Mouse (Mus musculus) midbrain, embryonic 12.5 days (tissue): Measurements from ENCODE around the gene Dmap1. TPM values are rescaled to one million over a fixed set of nuclear protein-coding genes. Genes with fewer than 3 reads are reported as not detected.

Experiments
- ATAC-seq: fragments of 200-750 bp; cut with Nextera tagmentation; 2 replicates; pipeline ENCODE4 v1.8.0; 2017; ENCODE audit warnings: low read depth, moderate TSS enrichment, moderate library complexity; ENCODE audit not compliant: low FRiP score
- H3K27ac ChIP-seq: fragments of 300-500 bp; sonication (generic); replicated peaks from 2 replicates; pipeline ENCODE4 v1.5.1; 2016; ENCODE audit warnings: mild to moderate bottlenecking
- H3K27me3 ChIP-seq: fragments of 300-500 bp; sonication (generic); 2 replicates; pipeline ENCODE4 v1.6.1; 2016; ENCODE audit warnings: mild to moderate bottlenecking
- H3K36me3 ChIP-seq: fragments of 300-500 bp; sonication (generic); 2 replicates; pipeline ENCODE4 v1.6.1; 2016
- H3K4me1 ChIP-seq: fragments of 300-500 bp; sonication (generic); 2 replicates; pipeline ENCODE4 v1.6.1; 2016
- H3K4me2 ChIP-seq: fragments of 300-500 bp; sonication (generic); replicated peaks from 2 replicates; pipeline ENCODE4 v1.6.1; 2016; ENCODE audit warnings: mild to moderate bottlenecking, moderate library complexity
- H3K4me3 ChIP-seq: fragments of 300-500 bp; sonication (generic); 2 replicates; pipeline ENCODE4 v1.5.1; 2016; ENCODE audit warnings: mild to moderate bottlenecking
- H3K9ac ChIP-seq: fragments of 300-500 bp; sonication (generic); replicated peaks from 2 replicates; pipeline ENCODE4 v1.6.1; 2016; ENCODE audit warnings: mild to moderate bottlenecking, moderate library complexity
- H3K9me3 ChIP-seq: fragments of 300-500 bp; sonication (generic); 2 replicates; pipeline ENCODE4 v1.6.1; 2016; ENCODE audit warnings: mild to moderate bottlenecking
- WGBS: fragments of 180-500 bp; shearing (Covaris S2); methylation state at CpG from one replicate; pipeline ENCODE4 v1.1.7; 2016; 5-methylcytosine and 5-hydroxymethylcytosine counted together
- polyA plus RNA-seq: library from polyadenylated mRNA; unstranded; fragments of >200 nt; fragmentation: Nextera tagmentation; extraction: Ambion mirVana; gene quantifications from 2 replicates; pipeline ENCODE4 v1.2.1, GENCODE M21; 2016

Dmap1 gene
- 67.5 and 72.1 TPM in 2 replicates for polyA plus RNA-seq

DNA sequence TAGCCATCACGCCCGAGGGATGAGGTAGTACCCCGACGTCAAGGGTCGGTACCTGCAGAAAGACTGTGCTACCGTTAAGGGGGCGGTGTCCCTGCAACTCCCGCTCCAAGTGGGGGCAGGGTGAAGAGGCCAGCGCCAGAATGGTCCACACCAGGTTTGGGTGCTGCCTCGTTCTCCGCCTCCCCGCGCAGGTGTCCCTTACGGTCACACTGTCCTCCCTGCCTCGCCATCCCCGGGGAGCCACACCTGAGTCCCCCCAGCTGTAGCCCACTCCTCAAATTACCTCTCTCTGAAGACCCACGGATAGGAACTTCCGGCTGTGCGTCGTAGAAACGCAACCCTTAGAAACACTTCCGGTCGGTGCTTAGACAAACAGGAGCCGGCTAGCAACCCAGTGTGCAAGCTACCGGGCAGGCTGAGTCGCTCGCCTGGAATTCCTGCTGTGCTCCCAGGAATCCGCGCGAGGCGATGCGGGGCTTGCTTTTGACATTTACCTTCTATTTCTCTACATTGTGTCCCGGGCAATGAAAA lies at the start of gene Dmap1:
Dmap1 (minus strand) TSS at position 343 of the 531 bp plus-strand sequence.
- Histone ChIP-seq H3K4me3 (peak within 1 kb of the TSS; percentile 90), H3K27ac (0 out of 2 replicates have a peak within 1 kb of the TSS, but pooled peaks have one; percentile 46), H3K36me3 (peaks cover 28% of the 10 kb centered on the region), H3K4me2 (peak within 1 kb of the TSS; percentile 94), H3K27me3 (no peaks in the 10 kb centered on the region), H3K9ac (peak within 1 kb of the TSS; percentile 86), H3K4me1 (peaks cover 16% of the 10 kb centered on the region), H3K9me3 (no peaks in the 10 kb centered on the region)
- ATAC-seq = peak; percentile 91
- WGBS = under 1% methylated on average over 32 of the region's 33 CpGs

DNA sequence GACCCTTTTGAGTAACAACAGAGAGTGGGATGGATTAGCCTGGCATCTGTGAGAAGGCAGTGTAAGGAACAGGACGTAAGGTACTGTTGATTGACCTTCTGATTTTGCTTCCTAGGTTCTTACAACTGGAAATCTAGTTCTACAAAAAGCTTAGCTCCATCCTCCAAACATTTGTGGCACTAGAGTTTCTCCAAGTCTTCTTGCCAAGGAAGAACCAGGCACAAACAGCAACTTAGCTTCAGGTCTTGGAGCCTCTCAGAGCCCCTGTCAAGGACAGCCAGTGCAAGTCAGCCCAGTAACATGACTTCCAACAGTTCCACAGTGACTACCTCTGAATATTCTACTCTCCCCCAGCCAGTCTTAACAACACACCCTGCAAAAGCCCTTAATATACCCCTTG lies 42.0 kb upstream of the Dmap1 start, which contains the start of gene Gm12845:
Gm12845 (plus strand) TSS at position 301 of the 400 bp plus-strand sequence.
- H3K27ac ChIP-seq = no peak within 1 kb of the TSS
- H3K4me1 ChIP-seq = no peaks in the 10 kb centered on the region
- no peaks in the 10 kb centered on the region for H3K9me3 ChIP-seq
- no peaks in the 10 kb centered on the region for H3K27me3 ChIP-seq
- WGBS = 78% methylated on average over 1 of the region's 1 CpGs
- ATAC-seq = no peak
- H3K4me2 ChIP-seq = no peak within 1 kb of the TSS
- no peak within 1 kb of the TSS for H3K9ac ChIP-seq
- H3K36me3 ChIP-seq = no peaks in the 10 kb centered on the region
- H3K4me3 ChIP-seq = no peak within 1 kb of the TSS

DNA sequence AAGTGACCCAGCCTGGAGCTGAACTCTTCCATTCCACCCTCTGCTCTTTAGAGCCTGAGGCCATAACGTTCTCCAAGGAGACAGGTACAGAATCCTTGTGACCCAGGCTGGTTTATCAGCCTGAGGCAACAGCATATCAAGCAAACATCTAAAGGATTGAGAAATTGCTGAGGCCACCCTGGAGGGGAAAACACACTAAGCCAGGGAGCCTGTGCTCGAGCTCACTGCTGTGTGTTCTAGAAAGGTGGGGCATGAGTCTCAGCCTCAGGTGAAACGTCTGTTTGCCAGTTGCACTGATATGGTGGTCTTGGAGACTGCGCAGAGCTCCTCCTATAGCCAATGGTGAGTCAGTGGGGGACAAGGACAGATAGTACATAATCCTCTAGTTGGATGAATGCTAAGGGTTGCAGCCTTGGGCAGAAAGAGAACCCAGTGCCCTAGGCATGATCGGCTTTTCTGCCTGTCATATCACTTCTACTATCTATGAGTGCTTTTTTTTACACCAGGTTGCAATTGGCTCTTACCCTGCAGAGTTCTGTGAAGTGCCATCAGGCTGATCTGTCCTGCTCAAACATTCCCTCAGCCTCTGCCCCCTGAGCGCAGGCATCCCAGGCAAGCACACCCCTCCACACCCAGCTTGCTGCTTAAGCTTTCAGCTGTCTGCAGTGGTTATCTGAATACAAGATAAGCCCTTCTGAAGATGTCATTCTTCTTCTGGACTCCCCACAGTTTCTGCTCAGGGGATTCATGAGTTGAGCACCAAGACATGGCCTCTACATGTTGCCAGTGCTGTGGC lies 31.4 kb upstream of the Dmap1 start:
- Histone ChIP-seq H3K9me3 (no peaks in the 10 kb centered on the region), H3K27me3 (no peaks in the 10 kb centered on the region), H3K4me3 (no peak overlapping the region), H3K36me3 (no peaks in the 10 kb centered on the region), H3K9ac (no peak overlapping the region), H3K4me2 (no peak overlapping the region), H3K4me1 (no peaks in the 10 kb centered on the region), H3K27ac (no peak overlapping the region)
- 83% methylated on average over 6 of the region's 6 CpGs for WGBS
- ATAC-seq = no peak

DNA sequence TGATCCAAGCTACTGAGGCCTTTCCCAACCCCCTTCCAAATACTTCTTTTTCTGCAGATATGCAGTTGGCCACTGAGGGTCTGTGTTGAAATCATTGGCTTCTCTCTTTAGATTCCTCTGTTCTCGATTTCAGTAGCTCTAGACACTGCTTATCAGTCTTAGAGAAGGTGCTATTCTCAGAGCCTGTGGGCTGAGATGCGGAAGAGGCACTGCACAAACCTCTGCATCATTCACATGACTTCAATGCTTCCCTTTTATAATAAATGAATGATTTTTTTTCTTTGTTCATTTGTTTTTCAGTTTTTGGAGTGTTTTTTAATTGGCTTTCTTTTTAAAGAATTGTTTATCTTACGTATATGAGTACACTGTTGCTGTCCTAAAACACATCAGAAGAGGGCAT lies 30.2 kb upstream of the Dmap1 start:
- Histone ChIP-seq H3K9ac (no peak overlapping the region), H3K27ac (no peak overlapping the region), H3K4me3 (no peak overlapping the region), H3K9me3 (no peaks in the 10 kb centered on the region), H3K4me1 (no peaks in the 10 kb centered on the region), H3K4me2 (no peak overlapping the region), H3K36me3 (no peaks in the 10 kb centered on the region), H3K27me3 (no peaks in the 10 kb centered on the region)
- 84% methylated on average over 3 of the region's 3 CpGs for WGBS
- ATAC-seq = no peak

DNA sequence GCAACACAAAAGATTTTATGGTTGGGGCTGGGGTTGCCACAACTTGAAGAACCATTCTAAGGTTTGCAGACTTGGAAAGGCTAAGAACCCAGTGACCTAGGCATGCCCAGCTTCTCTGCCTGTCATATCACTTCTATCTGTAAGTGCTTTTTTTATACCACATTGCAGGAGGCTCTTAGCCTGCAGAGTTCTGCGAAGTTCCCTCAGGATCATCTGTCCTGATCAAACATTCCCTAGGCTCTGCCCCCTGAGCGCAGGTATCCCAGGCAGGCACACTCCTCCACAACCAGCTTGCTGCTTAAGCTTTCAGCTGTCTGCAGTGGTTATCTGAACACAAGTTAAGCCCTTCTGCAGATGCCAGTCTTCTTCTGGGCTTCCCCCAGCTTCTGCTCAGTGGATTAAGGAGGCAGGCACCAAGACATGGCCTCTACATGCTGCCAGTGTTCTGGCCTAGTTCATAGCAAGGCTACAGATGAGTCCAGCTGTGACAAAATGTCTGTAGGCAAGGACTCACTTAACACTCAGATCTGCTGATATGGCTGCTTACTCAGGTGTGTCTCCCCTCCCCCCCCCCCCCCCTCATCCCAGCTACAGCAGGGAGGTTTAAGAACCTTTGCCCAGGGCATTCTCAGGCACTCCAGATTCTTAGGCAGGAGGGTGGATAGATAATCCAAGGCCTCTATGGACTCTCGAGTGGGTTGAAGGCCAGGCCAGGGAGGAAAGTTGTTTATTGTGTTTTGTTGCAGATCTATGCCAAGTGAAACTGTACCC lies 26.9 kb upstream of the Dmap1 start:
- Histone ChIP-seq H3K36me3 (no peaks in the 10 kb centered on the region), H3K27me3 (no peaks in the 10 kb centered on the region), H3K9ac (no peak overlapping the region), H3K27ac (no peak overlapping the region), H3K4me1 (no peaks in the 10 kb centered on the region), H3K4me3 (no peak overlapping the region), H3K4me2 (no peak overlapping the region), H3K9me3 (no peaks in the 10 kb centered on the region)
- ATAC-seq = no peak
- 74% methylated on average over 3 of the region's 3 CpGs for WGBS

DNA sequence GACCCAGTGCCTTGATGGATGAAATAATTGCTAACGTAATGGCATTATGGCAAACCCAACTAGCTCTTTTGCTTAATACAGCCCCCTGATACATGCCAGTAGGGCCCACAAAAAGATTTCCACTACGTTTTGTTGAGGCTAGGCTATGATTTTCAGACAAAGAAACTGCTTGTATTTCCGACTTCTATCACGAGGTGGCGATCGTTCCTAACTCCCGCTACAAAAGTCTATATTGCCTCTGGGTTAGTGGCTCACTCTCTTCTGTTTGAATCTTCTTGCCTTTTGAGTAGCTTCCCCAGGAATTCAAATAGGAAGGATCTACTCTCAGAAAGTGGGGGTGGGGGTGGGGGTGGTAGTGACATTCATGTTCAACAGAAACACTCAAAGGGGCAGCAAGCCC lies 23.3 kb upstream of the Dmap1 start:
- no peak for ATAC-seq
- H3K4me2 ChIP-seq = no peak overlapping the region
- no peaks in the 10 kb centered on the region for H3K27me3 ChIP-seq
- no peaks in the 10 kb centered on the region for H3K36me3 ChIP-seq
- no peak overlapping the region for H3K9ac ChIP-seq
- no peak overlapping the region for H3K4me3 ChIP-seq
- no peak overlapping the region for H3K27ac ChIP-seq
- no peaks in the 10 kb centered on the region for H3K9me3 ChIP-seq
- 6% methylated on average over 7 of the region's 7 CpGs for WGBS
- no peaks in the 10 kb centered on the region for H3K4me1 ChIP-seq

DNA sequence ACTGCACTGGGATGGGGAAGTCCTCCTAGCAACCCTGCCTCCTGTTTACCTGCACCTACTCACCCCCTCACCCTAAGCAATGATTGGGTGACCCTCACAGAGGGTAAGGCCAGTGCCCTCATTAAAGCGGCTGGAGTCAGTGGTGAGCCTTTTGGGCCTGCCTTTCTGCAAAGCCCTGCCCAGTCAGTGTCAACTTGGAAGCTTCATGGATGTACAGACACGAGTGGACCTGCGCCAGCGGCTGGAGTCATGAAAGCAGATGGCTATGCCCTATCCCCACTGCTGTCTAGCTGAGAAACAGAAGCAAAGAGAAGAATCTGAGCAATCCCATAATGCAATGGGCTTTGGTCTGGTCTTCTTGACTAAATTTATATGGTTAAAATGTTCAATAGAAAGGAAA lies 4.3 kb upstream of the Dmap1 start:
- Histone ChIP-seq H3K4me1 (peaks cover 10% of the 10 kb centered on the region), H3K9me3 (no peaks in the 10 kb centered on the region), H3K36me3 (no peaks in the 10 kb centered on the region), H3K4me2 (no peak overlapping the region), H3K27me3 (no peaks in the 10 kb centered on the region), H3K27ac (no peak overlapping the region), H3K9ac (no peak overlapping the region), H3K4me3 (no peak overlapping the region)
- no peak for ATAC-seq
- WGBS = 88% methylated on average over 4 of the region's 4 CpGs

DNA sequence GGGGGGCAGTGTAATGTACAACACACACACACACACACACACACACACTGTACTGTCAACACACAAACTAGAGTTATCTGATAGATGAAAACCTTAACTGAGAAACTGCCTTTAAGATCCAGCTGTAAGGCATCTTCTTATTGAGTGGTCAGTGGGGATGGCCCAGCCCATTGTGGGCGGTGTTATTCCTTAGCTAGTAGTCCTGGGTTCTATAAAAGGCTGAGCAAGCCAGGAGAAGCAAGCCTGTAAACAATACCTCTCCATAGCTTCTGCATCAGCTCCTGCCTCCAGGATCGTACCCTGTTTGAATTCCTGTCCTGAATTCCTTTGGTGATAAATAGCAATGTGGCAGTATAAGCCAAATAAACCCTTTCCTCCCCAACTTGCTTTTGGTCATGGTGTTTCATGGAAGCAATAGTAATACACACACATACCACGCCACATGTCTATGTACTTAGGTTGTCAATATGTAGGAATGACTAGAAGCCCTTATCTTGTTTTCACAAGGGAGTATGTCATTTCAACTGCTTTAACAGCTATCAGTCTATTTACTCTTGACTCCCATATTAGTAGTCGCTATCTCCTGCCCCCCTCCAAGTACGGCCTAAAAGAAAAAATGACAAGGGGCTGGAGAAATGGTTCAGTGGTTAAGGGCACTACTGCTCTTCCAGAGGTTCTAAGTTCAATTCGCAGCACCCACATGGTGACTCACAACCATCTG lies 1.1 kb upstream of the Dmap1 start:
- H3K9ac ChIP-seq = no peak overlapping the region
- H3K9me3 ChIP-seq = no peaks in the 10 kb centered on the region
- no peaks in the 10 kb centered on the region for H3K27me3 ChIP-seq
- peaks cover 16% of the 10 kb centered on the region for H3K4me1 ChIP-seq
- ATAC-seq = no peak
- peak overlapping the region; percentile 94; the same call in 1 of the 2 replicates for H3K4me2 ChIP-seq
- H3K4me3 ChIP-seq = no peak overlapping the region
- no peak overlapping the region for H3K27ac ChIP-seq
- WGBS = 81% methylated on average over 6 of the region's 6 CpGs
- peaks cover 18% of the 10 kb centered on the region for H3K36me3 ChIP-seq

DNA sequence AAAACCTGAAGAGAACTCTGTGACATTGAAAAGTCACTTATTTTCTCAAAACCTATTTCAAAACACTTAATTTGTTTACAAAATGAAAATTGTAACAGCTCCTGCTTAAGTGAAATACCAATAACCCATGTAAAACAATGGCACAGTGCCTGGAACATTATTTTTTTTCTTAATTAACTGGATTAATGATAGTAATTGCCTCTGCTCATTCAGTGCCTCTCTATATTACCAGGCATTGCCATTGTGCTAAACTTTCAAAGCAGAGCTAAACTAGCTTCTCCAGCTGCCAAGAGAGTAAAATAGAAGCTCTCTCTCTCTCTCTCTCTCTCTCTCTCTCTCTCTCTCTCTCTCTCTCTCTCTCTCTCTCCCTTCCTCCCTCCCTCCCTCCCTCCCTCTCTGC lies 390 bp upstream of the Dmap1 start:
- Histone ChIP-seq H3K9me3 (no peaks in the 10 kb centered on the region), H3K27me3 (no peaks in the 10 kb centered on the region), H3K36me3 (peaks cover 24% of the 10 kb centered on the region), H3K4me2 (peak overlapping the region; percentile 94), H3K9ac (peak overlapping the region; percentile 86; the same call in 1 of the 2 replicates), H3K27ac (0 out of 2 replicates have a peak overlapping the region, but pooled peaks have one; percentile 46), H3K4me1 (peaks cover 16% of the 10 kb centered on the region), H3K4me3 (peak overlapping the region; percentile 90)
- peak; percentile 14; the same call in 1 of the 2 replicates for ATAC-seq

DNA sequence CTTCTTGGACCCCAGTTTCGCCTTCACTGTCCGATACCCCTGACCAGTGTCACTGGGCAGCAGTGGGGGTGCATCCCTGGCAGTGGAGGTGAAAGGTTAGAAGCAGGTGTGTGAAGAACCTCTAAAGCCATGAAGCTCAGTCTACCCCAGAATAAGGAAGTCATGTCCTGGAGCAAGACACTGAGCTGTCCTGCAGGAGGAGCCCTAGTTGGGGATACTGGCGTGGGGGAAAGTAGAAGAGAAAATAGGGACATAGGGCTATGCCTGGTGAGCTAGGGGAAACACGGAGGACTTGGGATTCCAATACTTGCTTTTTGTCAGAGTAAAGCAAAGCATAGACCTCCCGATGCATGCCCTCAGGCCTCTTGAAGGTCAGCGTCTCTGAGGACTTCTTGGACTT lies 1.1 kb downstream of the Dmap1 start:
- Histone ChIP-seq H3K9ac (no peak overlapping the region), H3K4me3 (peak overlapping the region; percentile 90; the same call in 1 of the 2 replicates), H3K4me1 (peaks cover 16% of the 10 kb centered on the region), H3K36me3 (peaks cover 36% of the 10 kb centered on the region), H3K27ac (no peak overlapping the region), H3K9me3 (no peaks in the 10 kb centered on the region), H3K4me2 (peak overlapping the region; percentile 94), H3K27me3 (no peaks in the 10 kb centered on the region)
- WGBS = 84% methylated on average over 6 of the region's 6 CpGs
- ATAC-seq = no peak

DNA sequence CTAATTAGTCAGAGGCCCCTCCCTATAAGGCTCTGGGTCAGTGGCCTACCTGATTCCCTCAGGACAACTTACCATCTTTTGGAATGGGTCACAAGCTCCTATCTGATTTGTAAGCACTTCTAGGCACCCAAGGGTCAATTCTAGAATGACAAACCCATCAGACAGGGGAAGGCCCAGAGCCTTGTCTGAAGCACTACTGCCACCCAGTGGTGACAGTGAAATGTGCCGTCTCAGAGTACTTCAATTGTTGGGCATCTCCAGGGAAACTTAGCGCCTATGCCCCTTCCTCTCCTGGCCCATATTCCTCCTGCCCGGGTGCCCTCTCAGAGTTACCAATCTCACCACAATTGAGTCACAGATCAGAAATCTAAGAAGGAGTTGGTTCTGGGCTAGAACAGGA lies 5.2 kb downstream of the Dmap1 start:
- Histone ChIP-seq H3K27ac (no peak overlapping the region), H3K9ac (no peak overlapping the region), H3K9me3 (no peaks in the 10 kb centered on the region), H3K4me3 (no peak overlapping the region), H3K4me2 (no peak overlapping the region), H3K27me3 (no peaks in the 10 kb centered on the region), H3K36me3 (peaks cover 68% of the 10 kb centered on the region), H3K4me1 (peaks cover 10% of the 10 kb centered on the region)
- 12% methylated on average over 3 of the region's 3 CpGs for WGBS
- peak; percentile 38; the same call in 1 of the 2 replicates for ATAC-seq
